Mouse (Mus musculus): Measurements from ENCODE around the gene Ccdc24.

GRCm38 (mm10) chr4:117855146-117855545, 17.2 kb downstream of the Ccdc24 start:
- TF ChIP-seq CTCF (IDR thresholded peaks at IDR 0.05 in 2 of 3, conservative IDR thresholded peaks at IDR 0.05 in 1 of 3; ENCODE audit: control insufficient read depth in 1 of 3, insufficient read depth in 1 of 3, low read depth in 2 of 3, low read length in 3 of 3, poor library complexity in 1 of 3, severe bottlenecking in 1 of 3) (no peak), ETS1 (IDR thresholded peaks at IDR 0.05; ENCODE audit: low read depth, low read length) (no peak), NELFE (IDR thresholded peaks at IDR 0.05; ENCODE audit: low read depth, low read length) (no peak), E2F4 (IDR thresholded peaks at IDR 0.05; ENCODE audit: borderline replicate concordance, low read depth, low read length) (no peak), BHLHE40 (IDR thresholded peaks at IDR 0.05; ENCODE audit: borderline replicate concordance, low read depth, low read length) (no peak), KAT2A (conservative IDR thresholded peaks at IDR 0.05; ENCODE audit: low read depth, low read length) (no peak), CHD2 (IDR thresholded peaks at IDR 0.05; ENCODE audit: low read length) (no peak), EP300 (IDR thresholded peaks at IDR 0.05; ENCODE audit: low read depth in 1 of 2, low read length in 2 of 2) (no peak), ZMIZ1 (IDR thresholded peaks at IDR 0.05; ENCODE audit: low read depth, low read length) (no peak), POLR2A (IDR thresholded peaks at IDR 0.05; ENCODE audit: control insufficient read depth in 1 of 2, insufficient read depth in 1 of 2, low read depth in 1 of 2, low read length in 2 of 2, poor library complexity in 1 of 2) (no peak), USF1 (IDR thresholded peaks at IDR 0.05; ENCODE audit: low read depth, low read length) (no peak)

Data from MEL (cell line).